Mouse (Mus musculus): ENCODE data around the gene Rab5c. TPM values are rescaled to one million over a fixed set of nuclear protein-coding genes. Genes with fewer than 3 reads are reported as not detected.

The Rab5c gene
- polyA plus RNA-seq, 1 experiment from 2014 or later = 82.7 TPM

DNA sequence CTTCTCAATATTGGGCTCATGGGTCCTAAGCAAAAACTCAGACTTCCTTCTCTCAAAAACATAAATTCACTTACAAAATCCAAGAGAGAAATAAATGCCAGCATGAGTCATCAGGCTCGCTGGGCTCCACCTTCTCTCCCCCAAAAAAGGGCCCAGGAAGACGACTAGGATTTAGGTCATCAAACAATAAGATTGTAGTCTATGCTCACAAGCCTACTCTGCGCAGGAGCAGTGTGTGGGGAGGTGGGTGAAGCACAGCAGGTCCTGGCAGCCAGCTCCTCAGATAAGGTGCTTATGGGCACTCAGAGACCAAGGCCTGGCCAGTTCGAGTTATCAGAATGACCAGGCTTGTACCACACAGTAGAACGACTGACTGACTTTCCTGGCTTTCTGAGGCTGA, 17.7 kb downstream of the Rab5c start:
- no peak overlapping the region for H3K4me2 ChIP-seq (ENCODE audit: low read depth, low read length)
- no peaks in the 10 kb centered on the region for H3K27me3 ChIP-seq (ENCODE audit: control insufficient read depth, insufficient read depth, low read length)
- H3K4me3 ChIP-seq (ENCODE audit: low read depth, low read length) = no peak overlapping the region
- no peaks in the 10 kb centered on the region; the same call in 1 of the 2 replicates for H3K4me1 ChIP-seq (ENCODE audit: control insufficient read depth, insufficient read depth, low read length)
- H3K27ac ChIP-seq (ENCODE audit: low read depth, low read length) = 0 out of 2 replicates have a peak overlapping the region, but pooled peaks have one; percentile 39
- H3K9me3 ChIP-seq (ENCODE audit: control insufficient read depth, low read length) = no peaks in the 10 kb centered on the region
- H3K36me3 ChIP-seq (ENCODE audit: control insufficient read depth, insufficient read depth, low read length) = peaks cover 32% of the 10 kb centered on the region
- H3K9ac ChIP-seq (replicated peaks; ENCODE audit: low read depth, low read length) = no peak overlapping the region
- ATAC-seq (ENCODE audit: low read depth) = no peak
- 83% methylated on average over 5 of the region's 5 CpGs for WGBS

DNA sequence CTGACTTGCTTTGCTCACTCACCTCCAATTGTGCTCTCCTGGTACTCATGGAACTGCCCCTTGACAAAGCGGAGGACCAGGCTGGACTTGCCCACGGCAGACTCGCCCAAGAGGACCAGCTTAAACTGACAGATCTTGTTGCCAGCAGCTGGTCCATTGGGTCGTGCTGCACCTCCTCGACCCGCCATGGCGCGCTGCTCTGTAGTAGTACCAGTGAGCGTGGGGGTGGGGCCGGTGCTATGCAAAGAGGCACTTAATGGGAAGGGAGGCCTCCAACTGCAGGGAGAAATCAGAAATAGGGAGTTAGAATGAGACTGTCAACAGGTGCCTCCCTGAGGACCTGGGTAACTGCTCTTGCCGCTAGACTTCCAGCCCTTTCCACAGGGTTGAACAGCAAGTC, 18.1 kb downstream of the Rab5c start:
- H3K4me2 ChIP-seq (ENCODE audit: low read depth, low read length) = no peak overlapping the region
- 85% methylated on average over 11 of the region's 11 CpGs for WGBS
- H3K27me3 ChIP-seq (ENCODE audit: control insufficient read depth, insufficient read depth, low read length) = no peaks in the 10 kb centered on the region
- no peak overlapping the region for H3K9ac ChIP-seq (replicated peaks; ENCODE audit: low read depth, low read length)
- H3K27ac ChIP-seq (ENCODE audit: low read depth, low read length) = no peak overlapping the region
- ATAC-seq (ENCODE audit: low read depth) = no peak
- no peaks in the 10 kb centered on the region; the same call in 1 of the 2 replicates for H3K4me1 ChIP-seq (ENCODE audit: control insufficient read depth, insufficient read depth, low read length)
- no peaks in the 10 kb centered on the region for H3K9me3 ChIP-seq (ENCODE audit: control insufficient read depth, low read length)
- H3K4me3 ChIP-seq (ENCODE audit: low read depth, low read length) = no peak overlapping the region
- peaks cover 34% of the 10 kb centered on the region for H3K36me3 ChIP-seq (ENCODE audit: control insufficient read depth, insufficient read depth, low read length)

DNA sequence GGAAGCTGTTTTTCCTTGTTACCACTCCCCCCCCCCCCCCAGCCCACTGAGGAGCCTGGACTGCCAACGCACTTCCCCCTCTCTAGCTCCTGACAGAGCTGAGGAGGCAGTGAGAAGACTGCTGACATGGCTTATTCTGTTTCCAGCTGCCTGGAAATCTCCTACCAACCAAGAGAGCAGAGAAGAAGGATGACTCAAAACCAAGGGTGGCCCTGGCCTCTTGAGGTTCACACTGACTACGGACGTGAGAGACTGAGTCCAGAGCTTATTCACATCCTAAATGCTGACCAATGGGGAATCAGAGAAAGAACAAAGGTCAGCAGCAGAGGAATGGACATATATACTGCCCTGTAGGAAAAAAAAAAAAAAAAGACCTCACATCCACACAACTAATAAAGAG, 18.7 kb downstream of the Rab5c start:
- no peak overlapping the region for H3K4me2 ChIP-seq (ENCODE audit: low read depth, low read length)
- ATAC-seq (ENCODE audit: low read depth) = no peak
- WGBS = 82% methylated on average over 3 of the region's 3 CpGs
- H3K4me1 ChIP-seq (ENCODE audit: control insufficient read depth, insufficient read depth, low read length) = no peaks in the 10 kb centered on the region; the same call in 1 of the 2 replicates
- no peak overlapping the region for H3K27ac ChIP-seq (ENCODE audit: low read depth, low read length)
- H3K9ac ChIP-seq (replicated peaks; ENCODE audit: low read depth, low read length) = no peak overlapping the region
- no peaks in the 10 kb centered on the region for H3K9me3 ChIP-seq (ENCODE audit: control insufficient read depth, low read length)
- H3K36me3 ChIP-seq (ENCODE audit: control insufficient read depth, insufficient read depth, low read length) = peaks cover 36% of the 10 kb centered on the region
- H3K4me3 ChIP-seq (ENCODE audit: low read depth, low read length) = no peak overlapping the region
- H3K27me3 ChIP-seq (ENCODE audit: control insufficient read depth, insufficient read depth, low read length) = no peaks in the 10 kb centered on the region

DNA sequence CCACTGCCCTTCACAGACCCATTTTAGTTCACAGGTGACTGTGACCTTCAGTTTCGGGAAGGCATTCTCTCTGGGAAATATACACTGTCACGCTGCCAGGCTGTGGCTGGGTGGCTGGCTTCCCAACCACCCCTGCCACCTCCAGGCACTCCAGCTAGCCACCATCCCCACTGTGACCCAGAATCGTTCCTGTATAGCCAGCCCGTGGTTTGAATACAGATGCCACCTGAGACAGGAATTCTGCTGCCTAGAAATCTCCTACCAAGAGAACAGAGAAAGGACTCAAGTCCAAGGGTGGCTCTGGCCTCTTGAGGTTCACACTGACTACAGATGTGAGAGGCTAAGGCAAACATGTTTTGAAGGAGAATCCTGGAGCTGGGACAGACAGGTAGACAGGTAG, 19.1 kb downstream of the Rab5c start:
- H3K27ac ChIP-seq (ENCODE audit: low read depth, low read length) = no peak overlapping the region
- ATAC-seq (ENCODE audit: low read depth) = no peak
- H3K4me2 ChIP-seq (ENCODE audit: low read depth, low read length) = no peak overlapping the region
- H3K9ac ChIP-seq (replicated peaks; ENCODE audit: low read depth, low read length) = no peak overlapping the region
- no peaks in the 10 kb centered on the region for H3K9me3 ChIP-seq (ENCODE audit: control insufficient read depth, low read length)
- H3K36me3 ChIP-seq (ENCODE audit: control insufficient read depth, insufficient read depth, low read length) = peaks cover 36% of the 10 kb centered on the region
- 86% methylated on average over 4 of the region's 4 CpGs for WGBS
- H3K4me3 ChIP-seq (ENCODE audit: low read depth, low read length) = no peak overlapping the region
- H3K4me1 ChIP-seq (ENCODE audit: control insufficient read depth, insufficient read depth, low read length) = peaks cover under 1% of the 10 kb centered on the region
- H3K27me3 ChIP-seq (ENCODE audit: control insufficient read depth, insufficient read depth, low read length) = no peaks in the 10 kb centered on the region

DNA sequence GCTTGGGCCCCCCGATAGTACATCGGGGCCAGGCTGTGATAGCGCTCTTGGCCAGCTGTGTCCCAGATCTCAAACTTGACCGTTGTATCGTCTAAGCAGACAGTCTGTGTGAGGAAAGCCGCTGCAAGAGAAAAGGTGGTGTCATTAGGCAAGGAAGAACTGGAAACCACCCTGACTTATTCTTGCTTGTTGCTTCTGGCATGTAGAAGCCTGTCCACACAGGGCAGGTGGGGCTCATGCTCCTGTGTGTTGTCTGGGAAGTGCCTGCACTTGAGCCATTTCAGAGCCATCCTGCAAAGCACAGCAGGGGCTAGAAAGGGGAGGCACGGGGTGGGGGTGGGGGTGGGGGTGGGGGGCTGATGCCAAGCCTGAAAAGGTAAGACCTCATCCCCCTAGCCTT, 19.6 kb downstream of the Rab5c start:
- no peak for ATAC-seq (ENCODE audit: low read depth)
- Histone ChIP-seq H3K9ac (replicated peaks; ENCODE audit: low read depth, low read length) (no peak overlapping the region), H3K27ac (ENCODE audit: low read depth, low read length) (no peak overlapping the region), H3K4me1 (ENCODE audit: control insufficient read depth, insufficient read depth, low read length) (peaks cover 4% of the 10 kb centered on the region), H3K36me3 (ENCODE audit: control insufficient read depth, insufficient read depth, low read length) (peaks cover 36% of the 10 kb centered on the region), H3K9me3 (ENCODE audit: control insufficient read depth, low read length) (no peaks in the 10 kb centered on the region), H3K4me2 (ENCODE audit: low read depth, low read length) (no peak overlapping the region), H3K27me3 (ENCODE audit: control insufficient read depth, insufficient read depth, low read length) (no peaks in the 10 kb centered on the region), H3K4me3 (ENCODE audit: low read depth, low read length) (no peak overlapping the region)
- 95% methylated on average over 7 of the region's 7 CpGs for WGBS

DNA sequence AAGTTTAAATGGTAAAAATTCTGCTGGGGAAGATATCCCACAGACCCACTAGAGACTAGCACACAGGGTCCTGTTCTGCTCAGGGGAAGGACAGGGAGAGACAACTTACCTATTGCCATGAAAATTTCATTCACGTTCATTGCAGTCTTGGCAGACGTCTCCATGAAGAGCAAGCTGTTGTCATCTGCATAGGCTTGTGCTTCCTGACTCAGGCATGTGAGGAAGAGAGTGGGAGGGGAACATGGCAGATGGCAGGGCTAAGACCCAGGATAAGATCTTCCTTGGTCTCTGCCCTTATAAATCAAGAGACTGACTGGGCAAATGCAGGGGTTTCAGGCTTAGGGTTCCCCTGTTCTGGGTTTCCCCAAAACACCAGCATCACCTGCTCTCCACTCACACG, 21.4 kb downstream of the Rab5c start:
- 87% methylated on average over 3 of the region's 3 CpGs for WGBS
- H3K27me3 ChIP-seq (ENCODE audit: control insufficient read depth, insufficient read depth, low read length) = no peaks in the 10 kb centered on the region
- H3K9ac ChIP-seq (replicated peaks; ENCODE audit: low read depth, low read length) = no peak overlapping the region
- H3K36me3 ChIP-seq (ENCODE audit: control insufficient read depth, insufficient read depth, low read length) = peaks cover 36% of the 10 kb centered on the region
- no peak overlapping the region for H3K4me2 ChIP-seq (ENCODE audit: low read depth, low read length)
- H3K4me3 ChIP-seq (ENCODE audit: low read depth, low read length) = no peak overlapping the region
- H3K4me1 ChIP-seq (ENCODE audit: control insufficient read depth, insufficient read depth, low read length) = peaks cover 6% of the 10 kb centered on the region
- H3K27ac ChIP-seq (ENCODE audit: low read depth, low read length) = no peak overlapping the region
- no peak for ATAC-seq (ENCODE audit: low read depth)
- H3K9me3 ChIP-seq (ENCODE audit: control insufficient read depth, low read length) = no peaks in the 10 kb centered on the region

DNA sequence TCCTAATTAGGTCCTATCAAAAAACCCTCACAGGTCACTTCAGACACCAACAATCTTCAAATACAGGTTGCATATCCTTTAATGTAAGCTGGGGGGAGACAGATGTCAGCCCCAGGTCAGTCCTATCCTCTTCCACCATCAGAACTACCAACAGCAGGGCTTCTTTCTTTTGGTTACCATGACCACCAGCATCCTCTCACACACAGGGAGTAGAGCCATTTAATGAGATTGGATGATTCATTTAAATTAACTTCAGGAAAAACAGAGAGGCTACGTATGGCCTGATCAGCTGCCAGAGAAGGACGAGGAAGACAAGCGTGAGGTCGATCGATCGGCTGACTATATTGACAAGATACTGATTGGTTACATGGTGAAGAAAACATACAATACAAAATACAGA, 23.1 kb downstream of the Rab5c start:
- Histone ChIP-seq H3K27ac (ENCODE audit: low read depth, low read length) (no peak overlapping the region), H3K4me1 (ENCODE audit: control insufficient read depth, insufficient read depth, low read length) (peaks cover 14% of the 10 kb centered on the region), H3K4me3 (ENCODE audit: low read depth, low read length) (no peak overlapping the region), H3K36me3 (ENCODE audit: control insufficient read depth, insufficient read depth, low read length) (peaks cover 40% of the 10 kb centered on the region), H3K9ac (replicated peaks; ENCODE audit: low read depth, low read length) (no peak overlapping the region), H3K9me3 (ENCODE audit: control insufficient read depth, low read length) (no peaks in the 10 kb centered on the region), H3K4me2 (ENCODE audit: low read depth, low read length) (no peak overlapping the region), H3K27me3 (ENCODE audit: control insufficient read depth, insufficient read depth, low read length) (no peaks in the 10 kb centered on the region)
- no peak for ATAC-seq (ENCODE audit: low read depth)
- 74% methylated on average over 6 of the region's 6 CpGs for WGBS

DNA sequence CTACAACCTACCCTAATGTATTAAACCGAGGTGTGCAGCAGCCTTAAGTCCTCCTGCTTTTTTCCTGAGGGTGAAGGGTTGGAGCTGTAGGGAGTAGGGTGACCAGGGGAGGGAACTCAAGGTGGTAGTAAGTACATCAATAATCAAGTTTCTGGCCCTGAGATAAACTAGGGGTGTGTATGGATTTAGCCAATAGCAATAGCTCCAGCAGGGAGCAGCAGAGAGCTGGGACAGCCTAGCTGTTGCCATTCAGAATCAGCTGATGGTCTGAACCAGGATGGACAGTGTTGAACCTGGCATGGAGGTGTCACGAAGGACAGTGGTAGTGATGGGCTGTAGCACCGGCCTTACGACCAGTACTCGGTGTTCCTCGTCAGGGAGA, 23.5 kb downstream of the Rab5c start:
- 50% methylated on average over 6 of the region's 6 CpGs for whole genome bisulfite sequencing
- H3K4me2 ChIP-seq (ENCODE audit: low read depth, low read length) = no peak overlapping the region
- H3K9ac ChIP-seq (replicated peaks; ENCODE audit: low read depth, low read length) = no peak overlapping the region
- H3K36me3 ChIP-seq (ENCODE audit: control insufficient read depth, insufficient read depth, low read length) = peaks cover 38% of the 10 kb centered on the region
- ATAC-seq (ENCODE audit: low read depth) = 0 out of 2 replicates have a peak, but pooled peaks have one; percentile 12
- H3K4me3 ChIP-seq (ENCODE audit: low read depth, low read length) = no peak overlapping the region
- H3K27me3 ChIP-seq (ENCODE audit: control insufficient read depth, insufficient read depth, low read length) = no peaks in the 10 kb centered on the region
- H3K27ac ChIP-seq (ENCODE audit: low read depth, low read length) = no peak overlapping the region
- H3K4me1 ChIP-seq (ENCODE audit: control insufficient read depth, insufficient read depth, low read length) = peaks cover 14% of the 10 kb centered on the region
- no peaks in the 10 kb centered on the region for H3K9me3 ChIP-seq (ENCODE audit: control insufficient read depth, low read length)

DNA sequence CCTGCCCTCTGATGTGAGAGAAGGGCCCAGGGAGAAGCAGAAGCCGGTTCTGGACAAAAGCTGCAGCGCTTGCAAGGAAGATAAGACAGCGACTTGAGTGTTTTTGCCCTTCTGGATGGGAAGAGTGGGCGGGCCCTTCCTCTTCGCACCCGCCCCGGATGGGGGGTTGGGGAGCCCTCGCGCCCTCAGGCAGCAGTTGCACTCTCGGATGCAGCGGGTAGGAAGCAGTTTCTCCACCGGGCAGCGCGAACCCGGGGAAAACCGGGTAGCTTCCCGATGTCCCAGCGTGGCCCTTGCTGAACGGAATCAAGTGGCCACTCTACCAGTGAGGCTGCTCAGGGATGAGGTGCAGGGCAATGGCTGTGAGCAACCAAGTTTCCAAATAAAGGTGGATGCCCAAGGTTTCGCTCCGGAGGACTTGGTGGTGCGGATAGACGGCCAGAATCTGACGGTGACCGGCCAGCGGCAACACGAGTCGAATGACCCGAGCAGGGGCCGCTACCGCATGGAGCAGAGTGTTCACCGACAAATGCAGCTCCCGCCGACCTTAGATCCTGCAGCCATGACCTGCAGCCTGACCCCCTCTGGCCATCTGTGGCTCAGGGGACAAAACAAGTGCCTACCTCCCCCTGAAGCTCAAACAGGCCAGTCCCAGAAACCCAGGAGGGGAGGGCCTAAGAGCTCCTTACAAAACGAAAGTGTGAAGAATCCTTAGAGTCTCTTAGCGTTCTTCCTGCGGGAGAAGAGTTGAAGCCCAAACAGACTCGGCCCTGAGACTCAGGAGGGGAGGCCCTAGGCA, 24.1 kb downstream of the Rab5c start, which contains the start of gene Hspb9:
TSS of gene Hspb9 (plus strand) at position 116 of the 799 bp plus-strand sequence.
- peaks cover 43% of the 10 kb centered on the region for H3K36me3 ChIP-seq (ENCODE audit: control insufficient read depth, insufficient read depth, low read length)
- WGBS = 6% methylated on average over 38 of the region's 38 CpGs
- H3K27ac ChIP-seq (ENCODE audit: low read depth, low read length) = no peak within 1 kb of the TSS

More for the DNA sequence above, 24.1 kb downstream of the Rab5c start, which contains the start of gene Hspb9:
- Histone ChIP-seq H3K27me3 (ENCODE audit: control insufficient read depth, insufficient read depth, low read length) (no peaks in the 10 kb centered on the region), H3K4me2 (ENCODE audit: low read depth, low read length) (peak within 1 kb of the TSS; percentile 24; the same call in 1 of the 2 replicates), H3K4me1 (ENCODE audit: control insufficient read depth, insufficient read depth, low read length) (peaks cover 14% of the 10 kb centered on the region), H3K9ac (replicated peaks; ENCODE audit: low read depth, low read length) (no peak within 1 kb of the TSS), H3K9me3 (ENCODE audit: control insufficient read depth, low read length) (no peaks in the 10 kb centered on the region), H3K4me3 (ENCODE audit: low read depth, low read length) (no peak within 1 kb of the TSS)
- ATAC-seq (ENCODE audit: low read depth) = no peak
